Mouse (Mus musculus): Measurements from ENCODE around the gene Gm17455.

- TF ChIP-seq CTCF (IDR thresholded peaks at IDR 0.05; ENCODE audit: insufficient read depth, low read depth, low read length) (no peak), POLR2A (IDR thresholded peaks at IDR 0.05; ENCODE audit: insufficient read depth, low read depth, low read length) (no peak)
Observed at GRCm38 (mm10) chr10:60350805-60351167, 48.7 kb upstream of the Gm17455 start.
